Mouse (Mus musculus) neural tube, embryonic 14.5 days (tissue): ENCODE measurements around the gene Hs3st3a1. TPM values are rescaled to one million over a fixed set of nuclear protein-coding genes. Genes with fewer than 3 reads are reported as not detected.

Experiments used
- ATAC-seq: fragments of 200-750 bp; cut with Nextera tagmentation; 2 replicates; pipeline ENCODE4 v1.8.0; 2017; ENCODE audit warnings: low read depth, mild to moderate bottlenecking, moderate TSS enrichment, moderate library complexity
- H3K27ac ChIP-seq: fragments of 300-500 bp; sonication (generic); 2 replicates; pipeline ENCODE4 v1.5.1; 2014; ENCODE audit warnings: low read depth, mild to moderate bottlenecking, control low read depth, low read length, moderate library complexity, mixed read lengths
- H3K27me3 ChIP-seq: fragments of 300-500 bp; sonication (generic); 2 replicates; pipeline ENCODE4 v1.6.1; 2014; ENCODE audit warnings: low read length; ENCODE audit not compliant: control insufficient read depth, insufficient read depth
- H3K36me3 ChIP-seq: fragments of 300-500 bp; sonication (generic); 2 replicates; pipeline ENCODE4 v1.6.1; 2014; ENCODE audit warnings: low read length, mixed read lengths; ENCODE audit not compliant: control insufficient read depth, insufficient read depth
- H3K4me1 ChIP-seq: fragments of 300-500 bp; sonication (generic); 2 replicates; pipeline ENCODE4 v1.6.1; 2014; ENCODE audit warnings: low read length; ENCODE audit not compliant: control insufficient read depth, insufficient read depth
- H3K4me2 ChIP-seq: fragments of 300-500 bp; sonication (generic); 2 replicates; pipeline ENCODE4 v1.6.1; 2014; ENCODE audit warnings: mild to moderate bottlenecking, low read depth, low read length, control low read depth
- H3K4me3 ChIP-seq: fragments of 300-500 bp; sonication (generic); 2 replicates; pipeline ENCODE4 v1.5.1; 2014; ENCODE audit warnings: low read depth, low read length, control low read depth, mixed read lengths
- H3K9ac ChIP-seq: fragments of 300-500 bp; sonication (generic); replicated peaks from 2 replicates; pipeline ENCODE4 v1.6.1; 2014; ENCODE audit warnings: low read depth, mild to moderate bottlenecking, control low read depth, low read length, mixed read lengths
- H3K9me3 ChIP-seq: fragments of 300-500 bp; sonication (generic); 2 replicates; pipeline ENCODE4 v1.6.1; 2016; ENCODE audit warnings: low read length; ENCODE audit not compliant: control insufficient read depth
- WGBS: fragments of 180-500 bp; shearing (Covaris S2); extraction: QIAGEN DNeasy Blood & Tissue Kit; methylation state at CpG from one replicate; pipeline ENCODE4 v1.1.7; 2014; 5-methylcytosine and 5-hydroxymethylcytosine counted together
- polyA plus RNA-seq: library from polyadenylated mRNA; unstranded; fragments of >200 nt; fragmentation: Nextera tagmentation; extraction: Ambion mirVana; gene quantifications from 2 replicates; pipeline ENCODE4 v1.2.1, GENCODE M21; 2014

Gene Hs3st3a1
- polyA plus RNA-seq, 1 experiment from 2014 or later, result 1.8 TPM

DNA sequence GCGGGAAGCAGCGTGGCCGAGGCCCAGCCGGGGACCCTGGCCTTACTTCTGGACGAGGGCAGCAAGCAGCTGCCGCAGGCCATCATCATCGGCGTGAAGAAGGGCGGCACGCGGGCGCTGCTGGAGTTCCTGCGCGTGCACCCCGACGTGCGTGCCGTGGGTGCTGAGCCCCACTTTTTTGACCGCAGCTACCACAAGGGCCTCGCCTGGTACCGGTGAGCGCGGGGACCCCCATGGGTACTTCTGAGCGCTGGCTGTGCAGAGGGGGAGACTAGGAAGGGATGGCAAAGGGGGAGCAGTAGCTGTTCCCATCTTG is 1.2 kb downstream of the Hs3st3a1 start, which contains the start of gene F930015N05Rik:
Gene F930015N05Rik, minus strand, starts transcription at position 242 of the 316 bp plus-strand sequence.
- H3K27ac ChIP-seq, result peak within 1 kb of the TSS; percentile 50
- 0 out of 2 replicates have a peak, but pooled peaks cover 5% of the 10 kb centered on the region for H3K4me1 ChIP-seq
- H3K9me3 ChIP-seq, result no peaks in the 10 kb centered on the region
- H3K36me3 ChIP-seq, result no peaks in the 10 kb centered on the region
- no peaks in the 10 kb centered on the region; the same call in 1 of the 2 replicates for H3K27me3 ChIP-seq
- WGBS, result under 1% methylated on average over 24 of the region's 24 CpGs
- H3K9ac ChIP-seq, result peak within 1 kb of the TSS; percentile 69
- H3K4me3 ChIP-seq, result peak within 1 kb of the TSS; percentile 55
- no peak for ATAC-seq
- peak within 1 kb of the TSS; percentile 99 for H3K4me2 ChIP-seq

DNA sequence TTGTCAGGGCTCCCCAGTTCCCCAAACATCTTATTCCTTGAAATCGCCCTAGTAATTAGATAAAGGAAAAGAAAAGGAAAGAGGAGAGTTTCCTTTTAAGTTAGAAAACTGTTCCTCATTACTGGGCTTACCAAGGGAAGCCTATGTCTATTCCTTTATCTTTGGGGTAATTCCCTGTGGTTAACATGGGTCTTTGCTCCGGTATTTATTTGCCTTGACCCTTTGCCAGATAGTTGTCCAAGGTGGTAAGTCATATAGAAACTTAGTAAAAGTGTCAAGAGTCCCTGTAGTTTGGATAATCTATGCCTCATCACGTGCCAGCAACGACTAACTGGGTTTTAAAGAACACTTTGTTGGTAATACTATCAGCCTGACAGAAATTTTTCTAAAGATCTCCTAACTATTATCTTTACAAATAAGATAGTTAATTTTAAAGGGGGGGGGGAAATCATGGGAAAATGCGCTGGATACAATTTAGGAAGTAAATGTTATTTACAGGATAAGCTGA is 1.7 kb downstream of the Hs3st3a1 start:
- no peak for ATAC-seq
- no peak overlapping the region for H3K9ac ChIP-seq
- H3K4me3 ChIP-seq, result peak overlapping the region; percentile 55
- H3K4me2 ChIP-seq, result peak overlapping the region; percentile 99
- H3K9me3 ChIP-seq, result no peaks in the 10 kb centered on the region
- H3K27me3 ChIP-seq, result no peaks in the 10 kb centered on the region; the same call in 1 of the 2 replicates
- 16% methylated on average over 5 of the region's 5 CpGs for WGBS
- H3K4me1 ChIP-seq, result 0 out of 2 replicates have a peak, but pooled peaks cover 5% of the 10 kb centered on the region
- H3K27ac ChIP-seq, result no peak overlapping the region
- no peaks in the 10 kb centered on the region for H3K36me3 ChIP-seq

DNA sequence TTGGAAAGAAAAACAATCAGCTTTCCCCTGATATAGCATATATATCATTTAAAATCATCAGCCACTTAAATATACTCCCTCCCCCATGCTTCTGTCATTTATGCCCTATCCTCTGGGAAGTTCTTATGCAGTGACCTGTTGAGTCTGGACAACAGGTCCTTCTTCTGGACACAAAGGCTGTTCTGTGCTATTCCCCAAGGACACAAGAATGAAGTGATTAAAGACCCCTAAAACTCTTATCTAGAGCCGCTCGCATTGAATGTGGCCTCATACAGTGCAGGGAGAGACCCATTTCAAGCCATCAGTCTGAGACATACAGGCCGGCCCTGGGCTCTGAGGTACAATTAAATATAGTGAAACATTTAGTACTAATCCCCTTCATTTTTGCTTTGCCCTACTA is 2.6 kb downstream of the Hs3st3a1 start:
- H3K4me3 ChIP-seq, result no peak overlapping the region

DNA sequence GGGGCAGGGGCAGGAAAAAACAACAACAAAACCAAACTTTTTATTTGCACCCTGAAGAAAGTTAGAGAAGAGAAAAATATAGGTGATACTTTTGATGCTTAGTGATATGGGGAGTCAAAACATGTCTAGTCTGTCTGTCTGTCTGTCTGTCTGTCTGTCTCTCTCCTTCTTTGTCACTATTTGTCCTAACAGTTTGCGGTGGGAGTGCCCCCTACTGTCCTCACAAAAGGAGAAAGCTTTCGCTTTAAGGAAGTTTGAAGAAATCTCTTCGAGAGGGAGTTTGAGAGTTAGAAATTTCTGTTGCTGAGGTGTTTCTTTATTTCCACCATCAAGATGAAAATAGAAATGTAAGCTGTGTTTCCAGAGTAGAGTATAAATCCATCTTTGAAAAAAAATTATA is 3.8 kb downstream of the Hs3st3a1 start:
- Histone ChIP-seq H3K36me3 (no peaks in the 10 kb centered on the region), H3K4me2 (no peak overlapping the region), H3K27ac (no peak overlapping the region), H3K9ac (no peak overlapping the region), H3K4me3 (no peak overlapping the region), H3K27me3 (no peaks in the 10 kb centered on the region; the same call in 1 of the 2 replicates), H3K9me3 (no peaks in the 10 kb centered on the region), H3K4me1 (0 out of 2 replicates have a peak, but pooled peaks cover 5% of the 10 kb centered on the region)
- WGBS, result 34% methylated on average over 3 of the region's 3 CpGs
- no peak for ATAC-seq

More for the DNA sequence above, 2.6 kb downstream of the Hs3st3a1 start:
- Histone ChIP-seq H3K27me3 (no peaks in the 10 kb centered on the region; the same call in 1 of the 2 replicates), H3K4me2 (no peak overlapping the region), H3K27ac (no peak overlapping the region), H3K36me3 (no peaks in the 10 kb centered on the region), H3K9me3 (no peaks in the 10 kb centered on the region), H3K9ac (no peak overlapping the region), H3K4me1 (0 out of 2 replicates have a peak, but pooled peaks cover 5% of the 10 kb centered on the region)
- no peak for ATAC-seq
- WGBS, result 29% methylated on average over 3 of the region's 3 CpGs

DNA sequence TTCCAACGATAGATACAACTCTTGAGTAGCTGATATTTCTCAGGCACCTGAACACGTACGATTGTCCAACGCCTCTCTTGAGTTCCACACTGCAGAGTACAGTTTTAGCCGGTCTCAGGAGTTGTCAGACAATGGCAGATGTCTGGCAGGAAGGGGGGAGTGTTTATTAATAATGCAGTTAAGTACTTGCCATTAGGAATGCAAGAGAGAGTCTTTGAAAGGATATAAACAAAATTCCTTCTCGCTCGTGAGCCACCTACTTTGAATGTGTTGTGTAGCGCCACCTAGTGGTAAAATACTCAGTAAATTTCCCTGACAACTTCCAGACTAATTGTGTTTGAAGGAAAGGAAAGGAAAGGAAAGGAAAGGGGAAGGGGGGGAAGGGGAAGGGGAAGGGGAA is 7.0 kb downstream of the Hs3st3a1 start:
- H3K27ac ChIP-seq, result no peak overlapping the region
- H3K4me2 ChIP-seq, result no peak overlapping the region
- H3K4me3 ChIP-seq, result no peak overlapping the region
- H3K9me3 ChIP-seq, result no peaks in the 10 kb centered on the region
- no peak for ATAC-seq
- no peaks in the 10 kb centered on the region; the same call in 1 of the 2 replicates for H3K27me3 ChIP-seq
- no peaks in the 10 kb centered on the region for H3K36me3 ChIP-seq
- H3K4me1 ChIP-seq, result no peaks in the 10 kb centered on the region
- no peak overlapping the region for H3K9ac ChIP-seq
- WGBS, result 29% methylated on average over 8 of the region's 8 CpGs

DNA sequence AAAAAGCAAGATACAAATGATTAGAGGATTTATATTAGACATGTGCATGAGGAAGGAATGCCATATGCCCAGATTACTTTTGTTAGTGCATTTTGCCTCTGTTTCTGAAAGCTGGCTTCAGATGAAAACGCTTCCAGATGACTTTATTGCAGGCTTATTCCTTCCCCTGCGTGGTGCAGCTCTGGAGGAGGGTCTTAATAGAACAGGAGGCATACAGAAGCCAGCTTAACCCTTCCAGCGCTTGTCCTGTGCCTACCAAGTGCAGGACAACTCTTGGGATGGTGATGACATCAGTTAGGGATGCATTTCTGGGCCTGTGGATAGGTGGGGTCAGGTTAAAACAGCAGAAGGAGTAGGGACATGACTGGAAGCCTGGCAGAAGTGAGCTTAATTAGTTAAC is 7.6 kb downstream of the Hs3st3a1 start:
- Histone ChIP-seq H3K27ac (no peak overlapping the region), H3K9me3 (no peaks in the 10 kb centered on the region), H3K36me3 (no peaks in the 10 kb centered on the region), H3K4me3 (no peak overlapping the region), H3K9ac (no peak overlapping the region), H3K27me3 (no peaks in the 10 kb centered on the region; the same call in 1 of the 2 replicates), H3K4me1 (no peaks in the 10 kb centered on the region), H3K4me2 (no peak overlapping the region)
- 27% methylated on average over 3 of the region's 3 CpGs for WGBS
- no peak for ATAC-seq

DNA sequence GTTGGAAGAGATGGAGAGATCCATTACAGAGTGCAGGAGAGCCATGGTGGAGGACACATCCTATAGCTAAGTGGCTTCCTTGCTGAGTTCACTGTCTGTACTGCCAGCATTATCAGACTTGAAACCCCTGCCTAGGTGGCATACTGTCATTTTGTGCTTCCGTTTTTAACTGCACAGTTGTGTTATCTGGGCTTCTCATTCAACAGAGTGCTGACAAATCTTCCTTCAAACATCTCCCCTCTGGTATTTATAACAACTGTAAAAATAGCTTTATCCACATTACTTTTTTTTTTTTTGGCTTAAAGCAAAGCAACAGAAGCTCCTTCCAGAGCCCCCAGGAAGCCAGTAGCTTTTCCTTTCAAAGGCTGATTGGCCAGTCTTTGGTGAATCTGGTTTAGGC is 10.1 kb downstream of the Hs3st3a1 start:
- Histone ChIP-seq H3K27me3 (no peaks in the 10 kb centered on the region; the same call in 1 of the 2 replicates), H3K4me3 (no peak overlapping the region), H3K9ac (no peak overlapping the region), H3K9me3 (no peaks in the 10 kb centered on the region), H3K4me1 (no peaks in the 10 kb centered on the region), H3K27ac (no peak overlapping the region), H3K4me2 (no peak overlapping the region), H3K36me3 (no peaks in the 10 kb centered on the region)
- no peak for ATAC-seq
- WGBS, result 89% methylated on average over 1 of the region's 1 CpGs

DNA sequence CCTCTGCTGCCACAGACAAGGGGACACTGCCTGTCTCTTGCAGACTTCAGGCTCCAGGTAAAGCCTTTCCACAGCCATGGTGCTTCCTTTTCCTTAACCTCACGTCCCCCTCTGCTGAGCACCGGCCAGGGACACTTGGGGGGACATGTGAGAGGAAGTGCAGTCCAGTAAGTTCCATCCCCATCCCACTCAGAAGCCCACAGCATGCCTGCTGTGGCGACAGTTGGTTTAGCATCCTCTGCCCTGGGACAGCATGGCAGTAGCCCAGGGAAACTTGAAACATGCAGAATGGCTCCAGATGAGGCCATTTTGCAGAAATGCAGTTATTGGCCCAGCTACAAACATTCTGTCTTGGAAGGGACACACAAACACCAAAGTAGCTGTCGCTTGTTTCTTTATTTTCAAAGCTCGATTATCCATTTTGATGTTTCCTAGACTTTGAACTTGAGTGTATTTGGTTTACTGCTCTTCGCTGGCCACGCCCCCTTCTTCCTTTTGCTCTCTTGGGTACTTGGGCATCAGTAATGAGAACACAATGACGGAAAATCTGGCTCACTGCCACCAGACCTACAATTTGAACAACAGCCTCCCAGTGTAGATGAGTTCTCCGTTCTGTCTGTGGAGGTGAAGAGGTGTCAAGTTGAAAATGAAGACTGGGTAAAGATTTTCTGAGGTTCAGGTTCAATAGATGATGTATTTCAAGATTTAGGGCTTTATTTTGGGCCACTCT is 13.6 kb downstream of the Hs3st3a1 start:
- Histone ChIP-seq H3K4me1 (no peaks in the 10 kb centered on the region), H3K9me3 (no peaks in the 10 kb centered on the region), H3K27me3 (no peaks in the 10 kb centered on the region), H3K27ac (no peak overlapping the region), H3K9ac (no peak overlapping the region), H3K4me3 (no peak overlapping the region), H3K4me2 (no peak overlapping the region), H3K36me3 (no peaks in the 10 kb centered on the region)
- ATAC-seq, result no peak
- WGBS, result 62% methylated on average over 9 of the region's 9 CpGs

DNA sequence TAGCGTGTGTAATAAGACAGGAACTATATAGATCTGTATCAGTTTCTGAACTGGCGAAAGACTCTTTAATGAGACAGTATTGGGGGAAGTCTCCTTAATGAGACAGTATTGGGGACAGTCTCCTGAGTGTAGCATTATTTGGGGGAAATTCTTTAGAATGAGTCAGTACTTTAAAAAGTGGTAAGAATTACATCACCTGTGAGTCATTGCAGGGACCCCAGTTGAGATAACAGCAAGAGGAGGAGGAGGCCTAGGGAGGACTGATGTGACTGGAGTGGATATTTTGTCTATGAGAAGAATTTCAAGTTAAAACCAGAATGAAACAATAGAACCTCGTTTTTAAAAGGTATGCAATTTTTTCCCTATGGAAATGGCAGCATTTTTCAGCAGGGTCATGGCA is 26.6 kb downstream of the Hs3st3a1 start:
- Histone ChIP-seq H3K4me3 (no peak overlapping the region), H3K4me2 (no peak overlapping the region), H3K9me3 (no peaks in the 10 kb centered on the region), H3K27me3 (no peaks in the 10 kb centered on the region; the same call in 1 of the 2 replicates), H3K4me1 (no peaks in the 10 kb centered on the region), H3K9ac (no peak overlapping the region), H3K27ac (no peak overlapping the region), H3K36me3 (no peaks in the 10 kb centered on the region)
- WGBS, result 85% methylated on average over 3 of the region's 3 CpGs
- ATAC-seq, result no peak
